Mouse (Mus musculus) forebrain, embryonic 15.5 days (tissue): ENCODE measurements at regions not wholly inside any gene's neighbourhood (a gene's known extent, or its start where the extent isn't known, plus 50 kb on each side); places are given as distances from the start of the nearest gene placed in this dataset.

Source experiments
- ATAC-seq: fragments of 200-750 bp; cut with Nextera tagmentation; replicated peaks from 2 replicates; pipeline ENCODE4 v1.8.0; 2017; ENCODE audit warnings: mild to moderate bottlenecking, moderate TSS enrichment, moderate library complexity
- H3K27ac ChIP-seq: fragments of 300-500 bp; sonication (generic); replicated peaks from 2 replicates; pipeline ENCODE4 v1.5.1; 2015; ENCODE audit warnings: mild to moderate bottlenecking, inconsistent platforms
- H3K27me3 ChIP-seq: fragments of 300-500 bp; sonication (generic); 2 replicates; pipeline ENCODE4 v1.6.1; 2015; ENCODE audit warnings: inconsistent platforms
- H3K36me3 ChIP-seq: fragments of 300-500 bp; sonication (generic); 2 replicates; pipeline ENCODE4 v1.6.1; 2015; ENCODE audit warnings: mild to moderate bottlenecking, inconsistent platforms
- H3K4me1 ChIP-seq: fragments of 300-500 bp; sonication (generic); 2 replicates; pipeline ENCODE4 v1.6.1; 2015; ENCODE audit warnings: inconsistent platforms
- H3K4me2 ChIP-seq: fragments of 300-500 bp; sonication (generic); replicated peaks from 2 replicates; pipeline ENCODE4 v1.6.1; 2015; ENCODE audit warnings: mild to moderate bottlenecking, inconsistent platforms
- H3K4me3 ChIP-seq: fragments of 300-500 bp; sonication (generic); 2 replicates; pipeline ENCODE4 v1.5.1; 2015; ENCODE audit warnings: mild to moderate bottlenecking, inconsistent platforms
- H3K9ac ChIP-seq: fragments of 300-500 bp; sonication (generic); replicated peaks from 2 replicates; pipeline ENCODE4 v1.6.1; 2015; ENCODE audit warnings: mild to moderate bottlenecking, inconsistent platforms
- H3K9me3 ChIP-seq: fragments of 300-500 bp; sonication (generic); 2 replicates; pipeline ENCODE4 v1.6.1; 2016; ENCODE audit warnings: inconsistent platforms
- WGBS: fragments of 180-500 bp; shearing (Covaris S2); methylation state at CpG from one replicate; pipeline ENCODE4 v1.1.7; 2015; ENCODE audit warnings: mixed read lengths; 5-methylcytosine and 5-hydroxymethylcytosine counted together

DNA sequence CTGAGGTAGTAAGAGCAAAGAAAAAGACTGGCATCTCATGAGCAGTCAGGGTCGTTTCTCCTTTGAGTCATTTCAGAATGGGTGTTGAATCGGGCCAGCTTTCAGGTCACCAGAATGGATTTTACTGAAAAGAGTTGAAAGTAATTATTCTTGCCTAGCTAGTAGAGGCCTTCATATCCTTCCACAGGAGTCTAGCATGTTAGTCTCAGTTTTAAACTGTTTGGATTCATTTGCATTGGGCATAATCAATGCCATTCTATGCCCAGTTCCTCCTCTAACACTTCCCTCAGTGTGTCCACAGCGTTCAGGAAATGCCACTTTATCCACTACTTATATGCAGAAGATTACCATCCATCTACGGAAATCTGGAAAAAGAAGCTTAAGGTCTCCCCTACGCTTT is 240.6 kb upstream of the Ptprz1 start:
- peak overlapping the region; percentile 3; the same call in 1 of the 2 replicates for H3K27ac ChIP-seq
- H3K4me3 ChIP-seq: no peak overlapping the region
- H3K36me3 ChIP-seq: no peaks in the 10 kb centered on the region
- H3K9ac ChIP-seq: no peak overlapping the region
- no peaks in the 10 kb centered on the region for H3K27me3 ChIP-seq
- 0 out of 2 replicates have a peak, but pooled peaks cover 9% of the 10 kb centered on the region for H3K4me1 ChIP-seq
- WGBS: 43% methylated on average over 5 of the region's 5 CpGs
- no peak overlapping the region for H3K4me2 ChIP-seq
- ATAC-seq: peak; percentile 92
- H3K9me3 ChIP-seq: no peaks in the 10 kb centered on the region

DNA sequence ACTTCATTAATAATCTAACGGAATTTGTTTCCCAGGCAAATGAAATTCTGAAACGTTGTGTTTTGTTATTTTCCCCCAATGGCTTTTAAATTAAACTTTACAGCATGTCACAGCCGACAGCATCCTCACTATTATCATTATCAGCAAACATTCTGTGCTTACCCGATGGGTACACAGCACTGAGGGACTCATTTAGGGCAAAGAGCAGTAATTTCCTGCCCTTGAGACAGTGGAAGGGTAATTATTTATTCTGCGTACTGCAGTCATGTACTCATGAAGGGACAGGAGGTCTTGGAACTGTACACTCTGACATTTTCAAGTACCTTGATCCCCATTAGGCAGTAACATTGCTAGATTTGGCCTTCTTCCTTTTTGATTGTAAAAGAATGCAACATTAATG is 235.5 kb upstream of the Fam3c start:
- no peaks in the 10 kb centered on the region for H3K27me3 ChIP-seq
- ATAC-seq: no peak
- no peak overlapping the region for H3K27ac ChIP-seq
- peaks cover 6% of the 10 kb centered on the region for H3K4me1 ChIP-seq
- no peaks in the 10 kb centered on the region for H3K36me3 ChIP-seq
- H3K4me2 ChIP-seq: no peak overlapping the region
- 26% methylated on average over 5 of the region's 5 CpGs for WGBS
- H3K9ac ChIP-seq: no peak overlapping the region
- no peaks in the 10 kb centered on the region for H3K9me3 ChIP-seq
- H3K4me3 ChIP-seq: no peak overlapping the region

DNA sequence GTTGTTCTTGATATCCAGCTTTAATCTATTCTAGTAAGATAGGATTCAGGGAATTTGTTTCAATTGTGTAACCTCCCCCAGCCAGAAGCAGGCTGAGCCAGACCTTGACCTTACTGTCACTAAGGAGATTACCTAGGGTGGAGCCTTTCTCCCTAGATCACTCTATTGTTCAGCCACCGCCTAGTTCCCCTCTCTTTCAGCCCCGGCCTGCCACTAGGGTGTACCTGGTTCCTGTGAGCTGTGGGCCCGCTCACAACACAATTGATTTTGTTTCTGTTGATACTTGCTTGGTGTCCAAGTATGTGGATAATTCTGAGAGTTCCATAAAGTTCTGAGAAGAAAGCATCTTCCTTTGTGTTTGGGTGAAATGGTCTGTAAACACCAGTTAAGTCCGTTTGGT is 228.8 kb upstream of the Fam3c start:
- H3K9ac ChIP-seq: no peak overlapping the region
- ATAC-seq: no peak
- WGBS: 61% methylated on average over 4 of the region's 4 CpGs
- H3K4me2 ChIP-seq: no peak overlapping the region
- no peaks in the 10 kb centered on the region for H3K27me3 ChIP-seq
- H3K4me1 ChIP-seq: no peaks in the 10 kb centered on the region
- no peak overlapping the region for H3K4me3 ChIP-seq
- no peak overlapping the region for H3K27ac ChIP-seq
- H3K9me3 ChIP-seq: no peaks in the 10 kb centered on the region
- H3K36me3 ChIP-seq: no peaks in the 10 kb centered on the region

DNA sequence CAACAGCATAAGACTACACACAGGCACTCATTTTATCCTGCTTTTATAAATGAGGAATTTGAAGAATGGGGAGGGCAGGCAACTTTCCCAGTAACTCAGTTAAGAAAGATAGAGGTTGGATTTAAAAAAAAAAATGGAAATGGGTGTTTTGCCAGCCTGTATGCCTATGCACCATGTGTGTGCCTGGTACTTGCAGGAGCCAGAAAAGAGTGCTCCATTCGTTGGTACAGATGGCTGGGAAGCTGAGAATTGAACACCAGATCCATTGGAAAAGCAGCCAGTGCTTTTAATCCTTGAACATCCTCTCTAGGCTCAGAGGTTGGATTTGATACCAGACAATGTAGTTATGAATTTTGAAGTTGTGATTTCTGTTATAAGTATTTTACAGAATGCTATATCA is 216.9 kb upstream of the Fam3c start:
- H3K9me3 ChIP-seq: no peaks in the 10 kb centered on the region
- H3K4me1 ChIP-seq: no peaks in the 10 kb centered on the region; the same call in 1 of the 2 replicates
- peak; percentile 72 for ATAC-seq
- no peak overlapping the region for H3K9ac ChIP-seq
- no peaks in the 10 kb centered on the region for H3K27me3 ChIP-seq
- 43% methylated on average over 1 of the region's 1 CpGs for WGBS
- no peak overlapping the region for H3K27ac ChIP-seq
- H3K4me3 ChIP-seq: no peak overlapping the region
- no peaks in the 10 kb centered on the region for H3K36me3 ChIP-seq
- H3K4me2 ChIP-seq: no peak overlapping the region

DNA sequence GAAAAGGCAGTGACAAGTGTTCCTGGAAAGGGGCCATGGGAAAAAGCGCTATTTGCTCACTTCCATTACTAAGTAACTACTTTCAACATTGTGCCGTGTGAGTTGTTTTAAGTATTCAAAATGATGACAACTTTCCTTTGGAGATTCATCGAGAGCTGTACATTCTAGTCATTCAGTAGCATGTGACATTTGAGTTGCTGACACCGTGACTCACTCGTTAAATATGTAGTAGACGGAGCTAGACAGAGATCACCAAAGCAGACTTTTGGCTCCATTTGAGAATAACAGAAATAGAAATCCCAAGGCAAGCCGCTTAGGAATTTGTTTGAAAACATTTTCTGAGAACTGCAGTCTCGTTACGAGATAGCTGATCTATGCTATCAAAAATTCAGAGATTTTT is 211.8 kb upstream of the Fam3c start:
- Histone ChIP-seq H3K27ac (no peak overlapping the region), H3K27me3 (no peaks in the 10 kb centered on the region), H3K36me3 (no peaks in the 10 kb centered on the region), H3K9me3 (no peaks in the 10 kb centered on the region), H3K4me3 (no peak overlapping the region), H3K4me1 (no peaks in the 10 kb centered on the region; the same call in 1 of the 2 replicates), H3K4me2 (no peak overlapping the region), H3K9ac (no peak overlapping the region)
- WGBS: 70% methylated on average over 9 of the region's 9 CpGs
- no peak for ATAC-seq

DNA sequence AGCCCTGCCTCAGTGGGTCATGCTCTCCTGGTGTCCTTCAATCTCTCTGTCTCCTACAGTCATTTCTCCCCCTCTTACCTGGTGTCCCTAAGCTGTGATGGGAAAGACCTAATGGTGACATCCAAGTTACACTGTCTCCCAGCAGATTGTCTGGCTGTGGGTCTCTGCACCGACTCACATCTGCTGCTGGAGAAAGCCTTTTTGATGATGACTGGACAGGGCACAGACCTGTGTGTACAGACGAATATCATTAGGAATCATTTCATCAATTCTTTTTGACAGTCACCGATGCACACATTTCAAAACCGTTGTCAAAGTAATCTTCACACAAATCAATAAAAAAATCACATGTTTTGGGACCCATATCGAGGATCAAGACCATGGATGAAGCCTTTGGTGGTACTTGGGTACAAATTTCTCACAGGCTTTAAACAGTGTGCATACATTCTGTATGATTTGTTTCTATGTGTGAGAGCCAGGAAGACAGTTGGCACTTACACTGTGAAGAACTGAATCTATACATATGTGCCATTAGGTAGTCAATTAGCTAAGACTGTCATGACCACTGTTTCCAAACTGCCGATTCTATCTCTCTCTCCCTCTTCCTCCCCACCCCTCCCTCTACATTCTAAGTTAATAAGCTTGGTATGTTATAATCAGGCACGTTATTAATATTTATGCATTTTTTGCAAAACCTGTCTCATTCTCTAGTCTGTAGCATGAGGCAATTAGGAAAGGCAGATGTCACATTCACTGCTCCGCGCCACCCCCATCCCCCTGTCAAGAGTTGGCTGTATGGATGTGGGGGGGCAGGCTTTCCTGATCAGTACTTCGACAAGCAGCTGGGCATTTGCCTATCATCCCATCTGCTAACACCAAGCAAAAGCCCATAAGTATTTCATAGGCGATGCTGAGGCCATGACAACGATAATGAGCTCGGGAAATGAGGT is 192.5 kb upstream of the Fam3c start:
- Histone ChIP-seq H3K4me3 (no peak overlapping the region), H3K4me1 (peaks cover 18% of the 10 kb centered on the region), H3K36me3 (no peaks in the 10 kb centered on the region), H3K27me3 (no peaks in the 10 kb centered on the region), H3K4me2 (no peak overlapping the region), H3K27ac (peak overlapping the region; percentile 54), H3K9me3 (no peaks in the 10 kb centered on the region), H3K9ac (no peak overlapping the region)
- peak; percentile 97 for ATAC-seq
- WGBS: 63% methylated on average over 13 of the region's 13 CpGs

DNA sequence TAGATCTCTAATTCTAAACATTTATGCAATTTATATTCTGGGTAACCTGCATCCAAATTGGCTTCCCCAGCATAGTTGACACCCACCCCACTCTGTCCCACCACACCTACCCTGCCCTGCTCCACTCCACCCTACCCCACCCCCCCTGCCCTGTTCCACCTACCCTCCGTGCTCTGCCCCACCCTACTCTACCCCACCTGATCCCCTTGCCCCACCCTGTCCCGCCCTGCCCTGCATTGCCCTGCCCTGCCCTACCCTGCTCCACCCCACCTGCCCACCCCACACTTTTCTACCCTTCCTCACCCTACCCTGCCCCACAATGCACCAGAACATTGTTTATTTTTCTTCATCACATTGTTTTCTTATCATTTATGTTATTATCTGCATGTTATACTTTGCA is 185.6 kb upstream of the Fam3c start:
- Histone ChIP-seq H3K4me1 (no peaks in the 10 kb centered on the region), H3K4me3 (no peak overlapping the region), H3K27ac (no peak overlapping the region), H3K9ac (no peak overlapping the region), H3K36me3 (no peaks in the 10 kb centered on the region), H3K9me3 (no peaks in the 10 kb centered on the region), H3K4me2 (no peak overlapping the region), H3K27me3 (no peaks in the 10 kb centered on the region)
- 94% methylated on average over 2 of the region's 2 CpGs for WGBS
- ATAC-seq: no peak

DNA sequence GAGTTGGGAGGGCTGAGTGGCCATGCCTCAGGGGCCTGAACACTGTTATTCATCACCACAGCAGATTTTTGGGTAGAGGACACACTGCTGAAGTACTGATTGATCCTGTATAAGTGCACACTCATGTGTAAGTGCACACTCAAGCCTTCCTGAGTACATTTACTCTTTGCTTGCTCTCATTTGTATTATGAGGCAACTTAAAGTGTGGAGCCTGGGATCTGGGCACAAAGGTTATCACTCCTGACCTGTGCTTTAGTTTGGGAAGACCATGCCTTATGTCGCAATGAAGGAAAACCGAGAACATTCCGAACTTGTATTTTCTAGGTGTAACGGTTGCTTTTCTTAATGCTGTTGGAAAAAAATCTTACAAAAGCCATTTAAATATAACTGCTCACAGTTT is 182.2 kb upstream of the Fam3c start:
- H3K4me1 ChIP-seq: no peaks in the 10 kb centered on the region
- WGBS: 94% methylated on average over 4 of the region's 4 CpGs
- no peaks in the 10 kb centered on the region for H3K36me3 ChIP-seq

DNA sequence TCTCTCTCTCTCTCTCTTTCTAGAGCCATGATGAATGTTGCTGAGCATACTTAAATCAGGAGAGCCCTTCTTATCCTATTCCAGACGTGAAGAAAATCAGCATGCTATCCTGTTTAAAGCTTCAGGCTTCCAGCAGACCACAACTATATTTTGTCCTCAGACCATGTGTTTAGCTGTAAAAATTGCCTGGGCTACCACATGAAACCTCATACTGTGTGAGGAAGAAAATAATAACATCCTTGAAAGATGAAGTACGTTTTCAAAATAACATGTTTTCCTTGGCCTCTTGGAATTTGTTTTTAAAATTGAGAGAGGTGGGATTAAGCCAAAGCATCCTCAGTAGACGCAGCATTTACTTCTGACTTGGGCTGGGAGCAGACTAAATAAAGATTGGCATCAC is 168.3 kb upstream of the Fam3c start:
- Histone ChIP-seq H3K4me3 (no peak overlapping the region), H3K27me3 (no peaks in the 10 kb centered on the region), H3K4me2 (no peak overlapping the region), H3K27ac (peak overlapping the region; percentile 56), H3K9ac (no peak overlapping the region), H3K36me3 (no peaks in the 10 kb centered on the region), H3K4me1 (peaks cover 10% of the 10 kb centered on the region), H3K9me3 (no peaks in the 10 kb centered on the region)
- 0 out of 2 replicates have a peak, but pooled peaks have one; percentile 26 for ATAC-seq
- 50% methylated on average over 3 of the region's 3 CpGs for WGBS

More for the DNA sequence above, 182.2 kb upstream of the Fam3c start:
- Histone ChIP-seq H3K4me3 (no peak overlapping the region), H3K9ac (no peak overlapping the region), H3K27ac (no peak overlapping the region), H3K27me3 (no peaks in the 10 kb centered on the region), H3K4me2 (no peak overlapping the region), H3K9me3 (no peaks in the 10 kb centered on the region)
- no peak for ATAC-seq

DNA sequence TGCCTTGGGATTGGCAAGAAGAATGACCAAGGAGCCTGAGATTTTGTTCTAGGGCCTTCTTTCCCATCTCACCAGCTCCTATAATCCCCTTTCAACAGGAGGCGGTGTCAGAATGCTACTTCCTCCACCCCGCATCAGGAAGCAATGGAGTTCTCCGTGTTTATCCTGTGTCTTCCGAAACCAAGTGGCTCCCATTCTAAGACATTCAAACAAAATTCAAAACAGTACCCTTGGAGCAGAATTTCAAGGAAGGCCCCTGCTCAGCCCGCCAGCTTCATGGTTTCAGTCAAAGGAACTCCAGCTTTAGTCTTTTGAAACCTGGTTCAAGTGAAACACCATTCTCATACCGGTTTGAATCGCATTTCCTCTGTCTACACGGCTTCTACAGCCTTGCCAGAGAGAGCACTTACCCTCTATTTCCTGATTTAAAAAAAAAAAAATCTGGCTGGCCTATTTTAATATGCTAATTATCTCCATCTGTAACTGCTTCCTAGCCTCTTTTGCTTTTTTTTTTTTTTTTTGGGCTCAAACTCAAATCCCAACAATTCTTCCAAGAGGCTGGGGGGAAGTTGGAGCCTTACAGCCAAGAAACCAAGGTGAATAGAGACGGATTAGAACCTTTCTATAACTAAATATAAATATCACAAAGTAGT is 167.7 kb upstream of the Fam3c start:
- Histone ChIP-seq H3K4me3 (no peak overlapping the region), H3K9me3 (no peaks in the 10 kb centered on the region), H3K4me1 (peaks cover 10% of the 10 kb centered on the region), H3K4me2 (no peak overlapping the region), H3K27me3 (no peaks in the 10 kb centered on the region), H3K27ac (peak overlapping the region; percentile 67), H3K36me3 (no peaks in the 10 kb centered on the region), H3K9ac (no peak overlapping the region)
- WGBS: 54% methylated on average over 9 of the region's 9 CpGs
- peak; percentile 51; the same call in 1 of the 2 replicates for ATAC-seq

DNA sequence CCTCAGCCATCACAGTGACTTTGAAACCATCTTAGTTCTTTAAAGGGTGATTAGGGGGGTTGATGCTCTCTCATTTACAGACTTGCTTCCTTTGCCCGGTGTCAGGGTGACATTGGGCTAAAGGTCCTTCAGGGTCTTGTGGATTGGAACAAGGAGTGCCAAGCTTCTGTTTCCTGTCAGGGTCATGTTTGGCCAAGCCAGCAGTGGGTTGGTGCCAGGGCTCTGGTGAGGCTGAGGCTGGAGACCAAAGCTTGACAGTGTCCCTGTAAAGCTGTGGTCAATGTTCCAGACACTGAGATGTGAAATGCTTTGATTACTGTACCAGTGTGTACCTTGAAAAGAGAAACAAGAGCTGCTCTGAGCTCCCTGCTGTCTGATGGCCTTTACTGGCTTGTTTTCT is 150.8 kb upstream of the Fam3c start:
- H3K4me1 ChIP-seq: no peaks in the 10 kb centered on the region
- 83% methylated on average over 1 of the region's 1 CpGs for WGBS
- no peak overlapping the region for H3K9ac ChIP-seq

DNA sequence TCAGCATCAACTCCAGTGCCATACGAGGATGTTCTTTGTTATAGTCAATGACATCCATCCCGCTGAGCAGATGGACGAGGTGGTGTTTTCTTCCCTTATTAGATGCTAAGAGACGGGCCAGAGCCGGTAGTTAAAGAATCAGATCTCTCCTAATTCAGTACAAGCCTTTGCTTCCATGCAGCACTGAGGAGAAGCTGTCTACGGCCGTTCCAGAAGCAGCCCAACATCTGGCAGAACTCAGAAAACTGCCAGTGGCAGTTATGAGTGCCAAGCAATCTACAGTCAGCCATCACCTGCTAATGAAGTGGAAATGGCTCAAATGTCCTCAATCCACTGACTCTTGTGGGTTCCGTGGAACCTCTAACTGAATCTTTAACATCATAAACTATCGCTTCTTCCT is 141.3 kb upstream of the Fam3c start:
- Histone ChIP-seq H3K27me3 (no peaks in the 10 kb centered on the region), H3K27ac (no peak overlapping the region), H3K4me2 (no peak overlapping the region), H3K9me3 (no peaks in the 10 kb centered on the region), H3K4me3 (no peak overlapping the region), H3K4me1 (no peaks in the 10 kb centered on the region), H3K36me3 (no peaks in the 10 kb centered on the region), H3K9ac (no peak overlapping the region)
- WGBS: 81% methylated on average over 9 of the region's 9 CpGs
- no peak for ATAC-seq

More for the DNA sequence above, 150.8 kb upstream of the Fam3c start:
- Histone ChIP-seq H3K9me3 (no peaks in the 10 kb centered on the region), H3K4me3 (no peak overlapping the region), H3K4me2 (no peak overlapping the region), H3K27ac (no peak overlapping the region), H3K36me3 (no peaks in the 10 kb centered on the region), H3K27me3 (no peaks in the 10 kb centered on the region)
- no peak for ATAC-seq
